Mouse (Mus musculus) heart, embryonic 12.5 days (tissue): ENCODE data around the gene Smyd3. TPM values are rescaled to one million over a fixed set of nuclear protein-coding genes. Genes with fewer than 3 reads are reported as not detected.

Source experiments
- ATAC-seq: fragments of 200-750 bp; cut with Nextera tagmentation; 2 replicates; pipeline ENCODE4 v1.8.0; 2017; ENCODE audit warnings: moderate TSS enrichment, moderate library complexity; ENCODE audit not compliant: insufficient number of reproducible peaks, low FRiP score
- H3K27ac ChIP-seq: fragments of 300-500 bp; sonication (generic); 2 replicates; pipeline ENCODE4 v1.5.1; 2016; ENCODE audit warnings: mild to moderate bottlenecking, moderate library complexity; ENCODE audit not compliant: poor library complexity, severe bottlenecking
- H3K27me3 ChIP-seq: fragments of 300-500 bp; sonication (generic); replicated peaks from 2 replicates; pipeline ENCODE4 v1.6.1; 2016; ENCODE audit warnings: mild to moderate bottlenecking, moderate library complexity
- H3K36me3 ChIP-seq: fragments of 300-500 bp; sonication (generic); 2 replicates; pipeline ENCODE4 v1.6.1; 2016; ENCODE audit warnings: mild to moderate bottlenecking, moderate library complexity
- H3K4me1 ChIP-seq: fragments of 300-500 bp; sonication (generic); replicated peaks from 2 replicates; pipeline ENCODE4 v1.6.1; 2016; ENCODE audit warnings: mild to moderate bottlenecking
- H3K4me2 ChIP-seq: fragments of 300-500 bp; sonication (generic); 2 replicates; pipeline ENCODE4 v1.6.1; 2016; ENCODE audit warnings: mild to moderate bottlenecking, moderate library complexity
- H3K4me3 ChIP-seq: fragments of 300-500 bp; sonication (generic); 2 replicates; pipeline ENCODE4 v1.5.1; 2016; ENCODE audit warnings: mild to moderate bottlenecking
- H3K9ac ChIP-seq: fragments of 300-500 bp; sonication (generic); 2 replicates; pipeline ENCODE4 v1.6.1; 2016; ENCODE audit warnings: mild to moderate bottlenecking, moderate library complexity
- H3K9me3 ChIP-seq: fragments of 300-500 bp; sonication (generic); replicated peaks from 2 replicates; pipeline ENCODE4 v1.6.1; 2016; ENCODE audit warnings: mild to moderate bottlenecking, moderate library complexity
- WGBS: fragments of 180-500 bp; shearing (Covaris S2); methylation state at CpG from one replicate; pipeline ENCODE4 v1.1.7; 2016; 5-methylcytosine and 5-hydroxymethylcytosine counted together
- polyA plus RNA-seq: library from polyadenylated mRNA; unstranded; fragments of >200 nt; fragmentation: Nextera tagmentation; extraction: Ambion mirVana; gene quantifications from 2 replicates; pipeline ENCODE4 v1.2.1, GENCODE M21; 2016

The Smyd3 gene
- polyA plus RNA-seq, 1 experiment from 2014 or later = 12.2 TPM

DNA sequence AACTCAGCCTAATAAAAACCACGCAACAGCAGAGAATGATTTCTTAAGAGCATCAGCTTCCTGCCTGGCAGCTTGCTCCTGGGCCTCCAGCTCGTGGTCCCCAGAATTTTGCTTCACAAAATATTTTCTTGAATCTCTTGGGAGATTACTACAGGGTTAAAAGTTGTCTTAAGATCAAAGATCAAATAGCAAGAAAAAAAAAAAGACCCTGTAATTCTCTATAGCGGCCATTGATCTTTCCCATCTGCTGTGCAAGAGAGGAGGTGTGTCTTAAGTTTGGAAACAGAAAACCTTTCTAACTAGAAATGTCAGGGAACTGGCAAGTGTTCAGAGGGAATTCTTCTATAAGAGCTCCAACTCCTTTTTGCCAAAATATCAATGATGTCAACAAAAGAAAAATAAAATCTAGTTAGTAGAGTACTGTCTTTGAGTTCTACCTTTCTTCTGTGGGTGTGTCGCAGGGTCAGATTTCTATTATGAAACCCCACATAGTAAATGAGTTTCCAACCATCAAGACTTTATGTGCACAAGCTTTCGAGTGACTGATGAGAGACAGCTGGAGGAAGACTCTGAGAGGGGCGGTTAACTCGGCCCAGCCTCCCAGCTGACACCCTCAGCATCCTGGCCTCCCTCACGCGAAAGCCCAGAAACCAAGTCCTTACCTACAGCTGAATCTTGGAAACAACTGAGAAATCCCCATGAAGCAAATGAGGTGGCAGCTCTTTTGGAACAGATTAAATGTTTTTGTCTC, 59.4 kb downstream of the Smyd3 start:
- Histone ChIP-seq H3K4me1 (peaks cover 14% of the 10 kb centered on the region), H3K27me3 (no peaks in the 10 kb centered on the region)

DNA sequence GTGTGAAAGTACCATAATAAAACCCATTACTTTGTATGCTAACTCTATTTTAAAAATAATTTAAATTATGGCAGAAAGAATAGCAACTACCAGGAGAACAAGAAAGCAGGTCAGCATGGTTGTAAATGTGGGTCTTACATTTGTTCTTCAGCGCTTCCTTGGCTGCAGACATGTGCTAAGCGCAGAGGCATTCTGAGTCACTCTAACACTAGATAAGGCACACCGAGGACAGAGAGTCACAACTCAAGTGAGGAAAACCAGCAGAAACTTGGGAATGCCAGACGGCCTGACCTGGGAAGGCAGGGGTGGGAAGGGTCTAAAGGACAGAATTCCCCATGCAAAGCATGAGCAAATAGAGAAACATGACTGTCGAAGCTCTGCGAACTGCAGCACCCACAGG, 63.2 kb downstream of the Smyd3 start:
- peak; percentile 53; the same call in 1 of the 2 replicates for ATAC-seq
- WGBS = 21% methylated on average over 6 of the region's 6 CpGs
- H3K27ac ChIP-seq = peak overlapping the region; percentile 55

More for the DNA sequence above, 59.4 kb downstream of the Smyd3 start:
- Histone ChIP-seq H3K9ac (no peak overlapping the region), H3K36me3 (no peaks in the 10 kb centered on the region), H3K27ac (peak overlapping the region; percentile 5; the same call in 1 of the 2 replicates), H3K4me2 (no peak overlapping the region), H3K9me3 (no peaks in the 10 kb centered on the region), H3K4me3 (no peak overlapping the region)
- WGBS = 60% methylated on average over 9 of the region's 9 CpGs
- ATAC-seq = no peak

DNA sequence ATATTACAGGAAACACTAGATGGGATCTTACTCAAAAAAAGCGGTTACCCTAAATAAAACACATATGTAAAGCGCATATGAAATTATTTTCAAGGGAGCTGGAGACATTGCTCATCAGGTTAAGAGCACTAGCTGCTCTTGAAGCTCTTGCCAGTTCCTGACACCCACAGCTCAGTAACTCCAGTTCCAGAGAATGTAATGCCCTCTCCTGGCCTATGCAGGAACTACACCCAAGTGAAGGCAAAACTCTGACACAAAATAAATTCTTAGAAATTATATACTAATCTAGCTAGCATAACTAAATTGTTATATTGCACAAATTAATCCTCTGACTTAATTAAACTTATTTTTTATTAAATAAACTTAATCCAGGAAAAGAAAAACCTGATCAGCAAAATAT, 66.6 kb downstream of the Smyd3 start:
- ATAC-seq = no peak
- no peak overlapping the region for H3K4me3 ChIP-seq
- no peak overlapping the region for H3K9ac ChIP-seq

More for the DNA sequence above, 63.2 kb downstream of the Smyd3 start:
- Histone ChIP-seq H3K4me3 (no peak overlapping the region), H3K36me3 (no peaks in the 10 kb centered on the region), H3K9ac (no peak overlapping the region), H3K4me2 (no peak overlapping the region), H3K27me3 (no peaks in the 10 kb centered on the region), H3K9me3 (0 out of 2 replicates have a peak, but pooled peaks cover 5% of the 10 kb centered on the region), H3K4me1 (peaks cover 20% of the 10 kb centered on the region)

DNA sequence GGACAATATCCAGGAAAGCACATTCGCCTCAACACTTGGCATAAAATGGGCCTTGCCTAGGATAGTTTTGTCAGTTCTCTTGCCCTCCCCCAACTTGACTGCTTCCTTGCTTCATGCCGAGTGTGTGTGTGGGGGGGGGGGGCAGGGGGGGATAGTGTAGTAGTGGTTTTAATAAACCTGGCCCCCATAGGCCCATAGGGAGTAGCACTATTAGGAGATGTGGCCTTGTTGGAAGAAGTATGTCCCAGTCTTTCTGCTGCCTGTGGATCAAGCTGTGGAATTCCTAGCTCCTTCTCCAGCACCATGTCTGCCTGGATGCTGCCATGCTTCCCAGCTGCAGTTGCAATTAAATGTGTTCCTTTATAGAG, 71.0 kb downstream of the Smyd3 start:
- H3K9me3 ChIP-seq = 0 out of 2 replicates have a peak, but pooled peaks cover 5% of the 10 kb centered on the region
- no peaks in the 10 kb centered on the region for H3K27me3 ChIP-seq
- no peak overlapping the region for H3K4me3 ChIP-seq
- peak overlapping the region; percentile 67; the same call in 1 of the 2 replicates for H3K27ac ChIP-seq
- WGBS = 24% methylated on average over 2 of the region's 2 CpGs
- peak; percentile 51 for ATAC-seq
- H3K36me3 ChIP-seq = no peaks in the 10 kb centered on the region
- peak overlapping the region; percentile 32 for H3K4me2 ChIP-seq
- no peak overlapping the region for H3K9ac ChIP-seq
- H3K4me1 ChIP-seq = peaks cover 14% of the 10 kb centered on the region

More for the DNA sequence above, 66.6 kb downstream of the Smyd3 start:
- Histone ChIP-seq H3K36me3 (no peaks in the 10 kb centered on the region), H3K27me3 (no peaks in the 10 kb centered on the region), H3K27ac (no peak overlapping the region), H3K4me1 (peaks cover 27% of the 10 kb centered on the region), H3K9me3 (0 out of 2 replicates have a peak, but pooled peaks cover 5% of the 10 kb centered on the region), H3K4me2 (no peak overlapping the region)
- whole genome bisulfite sequencing = 84% methylated on average over 2 of the region's 2 CpGs

DNA sequence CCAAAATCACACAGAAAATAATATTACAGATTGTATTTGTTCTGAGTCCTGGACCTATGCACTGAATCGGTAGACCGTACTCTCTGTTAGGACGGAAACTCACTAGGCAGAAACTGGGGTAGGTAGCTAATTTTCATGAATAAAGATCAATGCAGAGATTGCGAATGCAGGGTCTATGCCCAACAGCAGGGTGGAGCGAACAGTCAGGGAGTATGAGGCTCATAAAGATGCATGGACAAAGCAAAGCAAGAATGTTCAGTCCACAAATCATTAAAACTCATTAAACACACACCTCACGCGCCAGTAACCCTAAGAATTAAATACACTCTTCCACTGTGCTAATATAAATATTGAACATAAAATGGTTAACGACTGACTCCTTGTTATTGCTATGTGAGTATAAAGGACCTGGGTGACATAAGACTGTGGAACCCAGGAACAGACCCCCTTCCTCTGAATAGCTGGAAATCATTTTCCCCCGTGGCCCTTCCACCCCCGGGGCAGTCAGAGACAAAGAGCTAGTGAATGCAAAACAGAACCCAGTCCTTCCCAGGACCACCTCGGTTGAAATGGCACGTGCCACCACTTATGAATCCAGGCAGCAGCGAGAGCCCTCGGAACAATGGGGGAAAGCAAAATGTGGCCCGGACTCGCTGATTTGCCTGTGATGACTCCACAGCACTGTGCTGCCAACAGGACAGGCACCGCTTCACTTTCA, 71.6 kb downstream of the Smyd3 start:
- no peak overlapping the region for H3K27ac ChIP-seq
- WGBS = 52% methylated on average over 17 of the region's 17 CpGs
- ATAC-seq = peak; percentile 50; the same call in 1 of the 2 replicates

DNA sequence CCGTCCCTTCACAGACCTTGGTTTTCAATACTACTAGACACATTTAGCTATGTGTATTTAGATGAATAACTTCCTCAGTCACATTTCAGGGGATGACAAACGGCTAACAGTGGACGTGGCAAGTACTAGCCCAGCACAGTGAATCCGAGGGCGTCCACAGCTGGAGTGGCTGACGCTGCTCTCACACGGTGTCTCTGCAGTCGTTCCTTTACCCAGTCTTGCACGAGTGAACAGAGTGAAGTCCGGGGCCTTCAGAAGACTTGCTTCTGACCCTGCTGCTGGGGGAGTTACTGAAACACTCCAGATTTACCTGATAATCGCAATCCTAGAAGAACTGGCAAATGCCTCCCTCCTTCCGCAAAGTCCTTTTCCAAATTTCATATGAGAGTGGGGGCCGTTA, 74.0 kb downstream of the Smyd3 start:
- Histone ChIP-seq H3K4me3 (no peak overlapping the region), H3K4me1 (peaks cover 14% of the 10 kb centered on the region), H3K9ac (no peak overlapping the region), H3K9me3 (no peaks in the 10 kb centered on the region), H3K4me2 (no peak overlapping the region), H3K27ac (no peak overlapping the region; the same call in 1 of the 2 replicates), H3K27me3 (0 out of 2 replicates have a peak, but pooled peaks cover 7% of the 10 kb centered on the region), H3K36me3 (no peaks in the 10 kb centered on the region)
- 78% methylated on average over 13 of the region's 13 CpGs for WGBS
- no peak for ATAC-seq

More for the DNA sequence above, 71.6 kb downstream of the Smyd3 start:
- H3K4me3 ChIP-seq = no peak overlapping the region
- H3K9me3 ChIP-seq = 0 out of 2 replicates have a peak, but pooled peaks cover 5% of the 10 kb centered on the region
- H3K4me1 ChIP-seq = peaks cover 14% of the 10 kb centered on the region
- H3K36me3 ChIP-seq = no peaks in the 10 kb centered on the region
- H3K4me2 ChIP-seq = peak overlapping the region; percentile 24
- H3K9ac ChIP-seq = no peak overlapping the region
- no peaks in the 10 kb centered on the region for H3K27me3 ChIP-seq

GRCm38 (mm10) chr1:179443423-179443822, 74.4 kb downstream of the Smyd3 start:
- H3K4me3 ChIP-seq = no peak overlapping the region
- H3K27ac ChIP-seq = no peak overlapping the region; the same call in 1 of the 2 replicates
- H3K9me3 ChIP-seq = no peaks in the 10 kb centered on the region
- 0 out of 2 replicates have a peak, but pooled peaks cover 7% of the 10 kb centered on the region for H3K27me3 ChIP-seq
- no peak for ATAC-seq
- H3K4me2 ChIP-seq = no peak overlapping the region
- no peak overlapping the region for H3K9ac ChIP-seq
- H3K36me3 ChIP-seq = no peaks in the 10 kb centered on the region
- 54% methylated on average over 8 of the region's 8 CpGs for WGBS
- H3K4me1 ChIP-seq = peaks cover 14% of the 10 kb centered on the region

DNA sequence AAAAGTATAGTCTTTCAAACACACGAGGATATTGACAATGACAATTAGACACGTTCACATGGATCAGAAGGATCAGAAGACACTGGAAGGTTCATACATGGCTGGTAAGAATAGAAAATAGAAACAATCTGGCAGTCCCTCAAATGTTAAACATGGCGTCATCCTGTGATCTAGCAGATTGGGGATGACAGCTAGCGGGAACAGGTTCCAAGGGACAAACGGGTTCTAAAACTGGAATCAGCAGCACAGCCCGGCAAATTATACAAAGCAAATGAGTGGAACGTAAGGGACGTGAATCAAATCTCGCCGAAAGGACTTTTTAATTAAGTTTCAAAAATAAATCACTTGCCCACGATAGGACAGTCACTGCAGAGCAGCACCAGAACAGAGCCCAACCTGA, 81.2 kb downstream of the Smyd3 start:
- 87% methylated on average over 11 of the region's 11 CpGs for WGBS
- H3K4me1 ChIP-seq = peaks cover 15% of the 10 kb centered on the region
- no peak overlapping the region for H3K27ac ChIP-seq
- H3K36me3 ChIP-seq = no peaks in the 10 kb centered on the region
- H3K4me2 ChIP-seq = no peak overlapping the region
- no peak overlapping the region for H3K9ac ChIP-seq
- H3K27me3 ChIP-seq = peaks cover 17% of the 10 kb centered on the region; the same call in 1 of the 2 replicates
- no peak for ATAC-seq
- H3K9me3 ChIP-seq = 0 out of 2 replicates have a peak, but pooled peaks cover 3% of the 10 kb centered on the region
- no peak overlapping the region for H3K4me3 ChIP-seq

DNA sequence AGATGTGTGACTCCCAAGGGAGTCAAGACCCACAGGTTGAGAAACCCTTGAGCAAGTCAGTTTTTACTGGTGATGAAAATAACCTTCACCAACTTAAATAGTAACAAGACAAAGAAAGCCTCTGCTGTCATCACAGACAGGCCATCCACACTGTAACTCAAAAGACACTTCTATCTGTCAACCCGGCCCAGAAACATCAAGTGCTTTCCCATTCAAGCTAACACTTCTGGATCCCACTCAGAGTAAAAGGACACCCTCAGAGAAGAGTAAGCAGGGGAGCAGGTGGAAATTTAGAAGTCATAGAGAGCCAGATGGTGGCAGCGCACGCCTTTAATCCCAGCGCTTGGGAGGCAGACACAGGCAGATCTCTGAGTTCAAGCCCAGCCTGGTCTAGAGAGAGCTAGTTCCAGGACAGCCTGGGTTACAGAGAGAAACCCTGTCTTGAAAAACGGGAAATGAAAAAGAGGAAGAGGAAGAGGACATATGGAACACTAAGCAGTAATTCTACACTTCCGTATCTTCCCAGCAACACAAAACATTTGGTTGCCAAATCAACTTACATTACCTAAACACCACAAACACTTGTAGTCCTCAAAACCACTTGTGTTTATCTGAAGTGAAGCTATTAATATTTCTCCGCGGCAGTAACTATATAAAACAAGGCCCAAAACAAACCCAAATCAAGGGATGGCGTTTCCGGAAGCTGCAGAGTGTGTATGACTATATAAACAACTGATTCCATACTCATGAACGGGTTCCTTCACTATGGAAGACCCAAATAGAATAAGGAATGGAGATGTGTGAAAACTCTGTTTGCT, 83.2 kb downstream of the Smyd3 start:
- no peaks in the 10 kb centered on the region for H3K36me3 ChIP-seq
- no peak overlapping the region for H3K9ac ChIP-seq
- H3K9me3 ChIP-seq = 0 out of 2 replicates have a peak, but pooled peaks cover 4% of the 10 kb centered on the region
- H3K4me3 ChIP-seq = no peak overlapping the region
- H3K4me2 ChIP-seq = no peak overlapping the region
- peaks cover 12% of the 10 kb centered on the region; the same call in 1 of the 2 replicates for H3K27me3 ChIP-seq
- 0 out of 2 replicates have a peak, but pooled peaks have one; percentile 59 for ATAC-seq
- 61% methylated on average over 11 of the region's 11 CpGs for WGBS
- H3K4me1 ChIP-seq = peaks cover 15% of the 10 kb centered on the region
- H3K27ac ChIP-seq = 0 out of 2 replicates have a peak overlapping the region, but pooled peaks have one; percentile 26

GRCm38 (mm10) chr1:179433828-179434227, 84.0 kb downstream of the Smyd3 start:
- Histone ChIP-seq H3K9me3 (0 out of 2 replicates have a peak, but pooled peaks cover 6% of the 10 kb centered on the region), H3K4me3 (no peak overlapping the region), H3K27me3 (peaks cover 10% of the 10 kb centered on the region; the same call in 1 of the 2 replicates), H3K36me3 (no peaks in the 10 kb centered on the region), H3K9ac (no peak overlapping the region), H3K4me2 (no peak overlapping the region), H3K4me1 (peaks cover 15% of the 10 kb centered on the region), H3K27ac (no peak overlapping the region)
- WGBS = 61% methylated on average over 7 of the region's 7 CpGs
- no peak; the same call in 1 of the 2 replicates for ATAC-seq
